Comparison of ENCODE assay signal across 8 mouse cellular contexts in the genomic region with DNA sequence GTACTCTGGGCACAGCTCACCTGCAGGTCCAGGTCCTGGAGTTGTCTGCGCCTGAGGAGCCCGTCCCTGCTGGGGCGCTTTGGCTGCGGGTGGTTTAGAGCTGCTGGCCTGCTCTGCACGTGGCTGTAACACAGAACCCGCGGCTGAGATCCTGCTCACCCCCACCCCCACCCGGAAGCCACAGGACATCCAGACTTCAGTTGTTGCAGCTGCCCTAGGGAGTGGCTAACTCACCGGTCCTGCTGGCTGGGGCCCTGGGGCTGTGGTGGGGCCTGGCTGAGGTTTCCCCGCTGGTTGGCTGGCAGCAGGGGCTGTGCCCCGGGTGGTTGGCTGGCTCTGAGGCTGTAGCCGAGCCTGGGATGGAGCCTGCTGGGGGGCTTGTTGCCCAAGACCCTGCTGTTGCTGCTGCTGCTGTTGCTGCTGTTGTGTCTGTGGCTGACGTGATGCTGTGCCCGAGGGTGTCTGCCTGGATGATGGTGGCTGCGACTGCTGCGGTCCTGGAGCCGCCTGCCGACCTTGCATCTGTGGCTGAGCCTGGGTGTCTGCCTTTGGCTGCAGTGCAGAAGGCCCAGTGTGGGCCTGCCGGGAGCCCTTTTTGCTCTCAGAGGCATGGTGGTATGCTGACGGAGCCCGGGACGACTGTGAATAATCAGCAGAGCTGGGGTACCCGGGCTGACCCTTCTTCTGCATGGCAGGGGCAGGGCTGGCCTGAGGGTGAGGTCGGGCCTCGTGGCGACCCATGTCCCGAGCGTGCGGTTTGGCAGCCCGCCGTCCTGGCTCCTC. TPM values are rescaled to one million over a fixed set of nuclear protein-coding genes. Genes with fewer than 3 reads are reported as not detected.
A peak's percentile ranks its signal among the peaks of the same experiment; 100 is the strongest.
DNase-seq lines count a peak whose midpoint lies in the region; ATAC-seq and TF ChIP-seq lines count a peak whose summit lies in the region.

No protein-coding gene starts in this region.

- peaks cover 19% of the 10 kb centered on the region for H3K27me3 ChIP-seq in forebrain, embryonic 10.5 days (ENCODE audit: poor library complexity, severe bottlenecking)
- H3K27me3 ChIP-seq in forebrain, postnatal 0 days (ENCODE audit: insufficient read depth, low read length): no peaks in the 10 kb centered on the region
- H3K27me3 ChIP-seq in intestine, embryonic 16.5 days (replicated peaks; ENCODE audit: control insufficient read depth, insufficient read depth, low read length): no peaks in the 10 kb centered on the region
- no peaks in the 10 kb centered on the region for H3K27me3 ChIP-seq in neural tube, embryonic 11.5 days (ENCODE audit: control insufficient read depth, insufficient read depth, low read length)

- H3K27ac ChIP-seq in forebrain, embryonic 10.5 days: peak overlapping the region; percentile 78
- H3K27ac ChIP-seq in forebrain, postnatal 0 days (ENCODE audit: low read depth, low read length): no peak overlapping the region
- peak overlapping the region; percentile 77 for H3K27ac ChIP-seq in intestine, embryonic 16.5 days (ENCODE audit: low read length)
- 0 out of 2 replicates have a peak overlapping the region, but pooled peaks have one; percentile 8 for H3K27ac ChIP-seq in neural tube, embryonic 11.5 days (ENCODE audit: low read depth, low read length)

- H3K9me3 ChIP-seq in forebrain, embryonic 10.5 days: no peaks in the 10 kb centered on the region
- no peaks in the 10 kb centered on the region for H3K9me3 ChIP-seq in forebrain, postnatal 0 days (ENCODE audit: low read length)
- no peaks in the 10 kb centered on the region for H3K9me3 ChIP-seq in intestine, embryonic 16.5 days (ENCODE audit: control insufficient read depth, low read length)
- H3K9me3 ChIP-seq in neural tube, embryonic 11.5 days (ENCODE audit: control insufficient read depth, low read length): no peaks in the 10 kb centered on the region

- no peak for ATAC-seq in forebrain, postnatal 0 days
- peak; percentile 83 for ATAC-seq in common myeloid progenitor, adult 5-6 weeks (replicated peaks; ENCODE audit: low read depth, poor library complexity, severe bottlenecking)
- ATAC-seq in intestine, embryonic 16.5 days: peak; percentile 91
- ATAC-seq in neural tube, embryonic 11.5 days (ENCODE audit: insufficient read depth, low FRiP score, low TSS enrichment): no peak

- peak; percentile 46 for DNase-seq in forebrain, embryonic 10.5 days (ENCODE audit: extremely low spot score, low spot score)
- no peak for DNase-seq in forebrain, postnatal 0 days
- peak; percentile 82 for DNase-seq in 416B (ENCODE audit: low read depth)
- DNase-seq in neural tube, embryonic 11.5 days (ENCODE audit: low spot score): peak; percentile 33
- DNase-seq in kidney, postnatal 10 days: no peak
- DNase-seq in left cerebral cortex, adult 11 months (ENCODE audit: low spot score): no peak

- WGBS in forebrain, embryonic 10.5 days: 29% methylated on average over 31 of the region's 31 CpGs
- WGBS in forebrain, postnatal 0 days: 36% methylated on average over 31 of the region's 31 CpGs
- WGBS in intestine, embryonic 16.5 days: 39% methylated on average over 31 of the region's 31 CpGs
- WGBS in neural tube, embryonic 11.5 days: 40% methylated on average over 31 of the region's 31 CpGs

- TF ChIP-seq CTCF in forebrain, postnatal 0 days (IDR thresholded peaks at IDR 0.05; ENCODE audit: low read depth): no peak

- H3K4me3 ChIP-seq in forebrain, embryonic 10.5 days: peak overlapping the region; percentile 23
- H3K4me3 ChIP-seq in forebrain, postnatal 0 days (ENCODE audit: low read depth, low read length): no peak overlapping the region
- H3K4me3 ChIP-seq in intestine, embryonic 16.5 days (ENCODE audit: low read length): peak overlapping the region; percentile 48
- no peak overlapping the region for H3K4me3 ChIP-seq in neural tube, embryonic 11.5 days (ENCODE audit: low read depth, low read length)

- no peak overlapping the region for H3K4me2 ChIP-seq in forebrain, postnatal 0 days (ENCODE audit: low read depth)
- H3K4me2 ChIP-seq in intestine, embryonic 16.5 days (ENCODE audit: low read depth, low read length): peak overlapping the region; percentile 54
- peak overlapping the region; percentile 12; the same call in 1 of the 2 replicates for H3K4me2 ChIP-seq in neural tube, embryonic 11.5 days (ENCODE audit: low read depth)

- no peaks in the 10 kb centered on the region for H3K36me3 ChIP-seq in forebrain, embryonic 10.5 days (replicated peaks)
- H3K36me3 ChIP-seq in forebrain, postnatal 0 days (ENCODE audit: insufficient read depth): peaks cover 71% of the 10 kb centered on the region
- H3K36me3 ChIP-seq in intestine, embryonic 16.5 days (ENCODE audit: control insufficient read depth, insufficient read depth, low read length): no peaks in the 10 kb centered on the region
- H3K36me3 ChIP-seq in neural tube, embryonic 11.5 days (ENCODE audit: control insufficient read depth, insufficient read depth, low read length): no peaks in the 10 kb centered on the region

- no peak overlapping the region for H3K9ac ChIP-seq in forebrain, postnatal 0 days
- H3K9ac ChIP-seq in intestine, embryonic 16.5 days (ENCODE audit: low read depth, low read length): peak overlapping the region; percentile 71
- peak overlapping the region; percentile 11; the same call in 1 of the 2 replicates for H3K9ac ChIP-seq in neural tube, embryonic 11.5 days (ENCODE audit: low read length)

- peaks cover 26% of the 10 kb centered on the region for H3K4me1 ChIP-seq in forebrain, embryonic 10.5 days
- H3K4me1 ChIP-seq in forebrain, postnatal 0 days (ENCODE audit: insufficient read depth): no peaks in the 10 kb centered on the region
- peaks cover 21% of the 10 kb centered on the region for H3K4me1 ChIP-seq in intestine, embryonic 16.5 days (ENCODE audit: control insufficient read depth, insufficient read depth, low read length)
- H3K4me1 ChIP-seq in neural tube, embryonic 11.5 days (ENCODE audit: control insufficient read depth, insufficient read depth, low read length): 0 out of 2 replicates have a peak, but pooled peaks cover 5% of the 10 kb centered on the region

RNA-seq across cellular contexts. Expression of a gene that starts 10.6 kb away (rescaled TPM):
- polyA plus RNA-seq in forebrain, embryonic 10.5 days (2016; fragmentation: Nextera tagmentation; extraction: Ambion mirVana): 74.1 and 79.4 TPM in 2 replicates
- 24.5 and 27.9 TPM in 2 replicates for total RNA-seq in forebrain, postnatal 0 days (2014; rRNA removed)
- 28.2 and 30.0 TPM in 2 replicates for polyA plus RNA-seq in forebrain, postnatal 0 days (2015; fragmentation: Nextera tagmentation; extraction: Ambion mirVana)
- 60.8 and 79.3 TPM in 2 replicates for total RNA-seq in common myeloid progenitor, adult 5-6 weeks (2017)
- polyA plus RNA-seq in intestine, embryonic 16.5 days (2015; fragmentation: Nextera tagmentation; extraction: Ambion mirVana): 105 and 109 TPM in 2 replicates
- 54.3 and 62.7 TPM in 2 replicates for polyA plus RNA-seq in neural tube, embryonic 11.5 days (2014; fragmentation: Nextera tagmentation; extraction: Ambion mirVana)

RNA-seq across cellular contexts. Expression of a gene that starts 21.8 kb away (rescaled TPM):
- polyA plus RNA-seq in forebrain, embryonic 10.5 days (2016; fragmentation: Nextera tagmentation; extraction: Ambion mirVana): 32.8 and 36.2 TPM in 2 replicates
- total RNA-seq in forebrain, postnatal 0 days (2014; rRNA removed): 32.0 and 35.8 TPM in 2 replicates
- polyA plus RNA-seq in forebrain, postnatal 0 days (2015; fragmentation: Nextera tagmentation; extraction: Ambion mirVana): 25.4 and 37.0 TPM in 2 replicates
- total RNA-seq in common myeloid progenitor, adult 5-6 weeks (2017): 25.7 and 26.2 TPM in 2 replicates
- 20.3 and 22.3 TPM in 2 replicates for polyA plus RNA-seq in intestine, embryonic 16.5 days (2015; fragmentation: Nextera tagmentation; extraction: Ambion mirVana)
- polyA plus RNA-seq in neural tube, embryonic 11.5 days (2014; fragmentation: Nextera tagmentation; extraction: Ambion mirVana): 31.6 and 35.9 TPM in 2 replicates

RNA-seq across cellular contexts. Expression of a gene that starts 24.7 kb away (rescaled TPM):
- 0.73 and 0.81 TPM in 2 replicates for polyA plus RNA-seq in forebrain, embryonic 10.5 days (2016; fragmentation: Nextera tagmentation; extraction: Ambion mirVana)
- total RNA-seq in forebrain, postnatal 0 days (2014; rRNA removed): 0.10 TPM in 1 of 2 replicates, not detected in the other
- not detected in 2 replicates for polyA plus RNA-seq in forebrain, postnatal 0 days (2015; fragmentation: Nextera tagmentation; extraction: Ambion mirVana)
- not detected in 2 replicates for total RNA-seq in common myeloid progenitor, adult 5-6 weeks (2017)
- 1.8 and 2.0 TPM in 2 replicates for polyA plus RNA-seq in intestine, embryonic 16.5 days (2015; fragmentation: Nextera tagmentation; extraction: Ambion mirVana)
- polyA plus RNA-seq in neural tube, embryonic 11.5 days (2014; fragmentation: Nextera tagmentation; extraction: Ambion mirVana): 0.49 and 1.0 TPM in 2 replicates

RNA-seq across cellular contexts. Expression of a gene that starts 52.0 kb away (rescaled TPM):
- polyA plus RNA-seq in forebrain, embryonic 10.5 days (2016; fragmentation: Nextera tagmentation; extraction: Ambion mirVana): 2.3 and 3.4 TPM in 2 replicates
- total RNA-seq in forebrain, postnatal 0 days (2014; rRNA removed): 2.9 and 3.4 TPM in 2 replicates
- polyA plus RNA-seq in forebrain, postnatal 0 days (2015; fragmentation: Nextera tagmentation; extraction: Ambion mirVana): 1.4 and 1.5 TPM in 2 replicates
- total RNA-seq in common myeloid progenitor, adult 5-6 weeks (2017): 0.49 and 3.3 TPM in 2 replicates
- polyA plus RNA-seq in intestine, embryonic 16.5 days (2015; fragmentation: Nextera tagmentation; extraction: Ambion mirVana): 3.2 and 4.2 TPM in 2 replicates
- 2.7 and 2.8 TPM in 2 replicates for polyA plus RNA-seq in neural tube, embryonic 11.5 days (2014; fragmentation: Nextera tagmentation; extraction: Ambion mirVana)

RNA-seq across cellular contexts. Expression of a gene that starts 55.9 kb away (rescaled TPM):
- polyA plus RNA-seq in forebrain, embryonic 10.5 days (2016; fragmentation: Nextera tagmentation; extraction: Ambion mirVana): 25.5 and 27.9 TPM in 2 replicates
- total RNA-seq in forebrain, postnatal 0 days (2014; rRNA removed): 17.5 and 18.6 TPM in 2 replicates
- polyA plus RNA-seq in forebrain, postnatal 0 days (2015; fragmentation: Nextera tagmentation; extraction: Ambion mirVana): 15.5 and 16.0 TPM in 2 replicates
- total RNA-seq in common myeloid progenitor, adult 5-6 weeks (2017): 10.7 and 13.0 TPM in 2 replicates
- polyA plus RNA-seq in intestine, embryonic 16.5 days (2015; fragmentation: Nextera tagmentation; extraction: Ambion mirVana): 105 and 115 TPM in 2 replicates
- polyA plus RNA-seq in neural tube, embryonic 11.5 days (2014; fragmentation: Nextera tagmentation; extraction: Ambion mirVana): 21.7 and 23.6 TPM in 2 replicates

Comparison
In these comparisons a context has a peak if more than half of its experiments do, and no peak if none do; other contexts are left out.
1. DNase-seq: peak in forebrain, embryonic 10.5 days (single experiment), 416B (single experiment) and neural tube, embryonic 11.5 days (single experiment); none in forebrain, postnatal 0 days (single experiment), kidney, postnatal 10 days (single experiment) and left cerebral cortex, adult 11 months (single experiment).
2. H3K4me3 ChIP-seq: peak in forebrain, embryonic 10.5 days (single experiment) and intestine, embryonic 16.5 days (single experiment); none in forebrain, postnatal 0 days (single experiment) and neural tube, embryonic 11.5 days (single experiment).
3. ATAC-seq: peak in common myeloid progenitor, adult 5-6 weeks (single experiment) and intestine, embryonic 16.5 days (single experiment); none in forebrain, postnatal 0 days (single experiment) and neural tube, embryonic 11.5 days (single experiment).